Mouse (Mus musculus): ENCODE results near the gene Rab17.

GRCm38 (mm10) chr1:90953688-90954087 is 15.8 kb downstream of the Rab17 start:
- TF ChIP-seq CTCF (conservative IDR thresholded peaks at IDR 0.05; ENCODE audit: low read length) (no peak), NANOG (IDR thresholded peaks at IDR 0.05; ENCODE audit: borderline replicate concordance, low read length) (no peak)

Measured in E14TG2a.4 (cell line).